Mouse (Mus musculus) brain, adult 2 months (tissue): Measurements from ENCODE around the gene Slc25a41.

ENCODE experiments used
- DNase-seq: peaks from one replicate; pipeline ENCODE4 v3.0.0; 2011; ENCODE audit warnings: low read depth, low spot score

Slc25a41 gene

GRCm38 (mm10) chr17:56990966-56991365, 50.5 kb downstream of the Slc25a41 start:
- no peak for DNase-seq

- DNase-seq: peak; percentile 99
Observed at GRCm38 (mm10) chr17:56990115-56990746, 51.2 kb downstream of the Slc25a41 start, which contains the start of gene Clpp. Clpp (plus strand) TSS chr17:56990305.

GRCm38 (mm10) chr17:56989467-56990114, 51.9 kb downstream of the Slc25a41 start:
- DNase-seq: peak; percentile 96

- DNase-seq: no peak
Observed at GRCm38 (mm10) chr17:56988921-56989430, 52.5 kb downstream of the Slc25a41 start.

- no peak for DNase-seq
Observed at GRCm38 (mm10) chr17:56988441-56988840, 53.0 kb downstream of the Slc25a41 start.

GRCm38 (mm10) chr17:56986105-56986805, 55.2 kb downstream of the Slc25a41 start:
- DNase-seq: no peak

- no peak for DNase-seq
Observed at GRCm38 (mm10) chr17:56985656-56986055, 55.8 kb downstream of the Slc25a41 start.

- DNase-seq: no peak
Observed at GRCm38 (mm10) chr17:56984886-56985285, 56.6 kb downstream of the Slc25a41 start.
